Mouse (Mus musculus): ENCODE measurements around the gene Fam234b. TPM values are rescaled to one million over a fixed set of nuclear protein-coding genes. Genes with fewer than 3 reads are reported as not detected.

The Fam234b gene
- 3.2 TPM for polyA plus RNA-seq (2014; fragmentation: Illumina TruSeq; extraction: RNeasy Lipid Tissue Mini Kit (QIAGEN cat#74804); ENCODE audit: insufficient read depth, low read depth, low replicate concordance)

GRCm38 (mm10) chr6:135197921-135198532 is at the start of gene Fam234b, which contains the start of gene Hebp1:
TSS of gene Fam234b (plus strand) at chr6:135197977.
TSS of gene Hebp1 (minus strand) at chr6:135198022.

GRCm38 (mm10) chr6:135254153-135254552 is 56.4 kb downstream of the Fam234b start, which contains the start of gene Gsg1:
TSS of gene Gsg1 (minus strand) at chr6:135254351.

Other genes with a start within 250 kb of the Fam234b start
- 1.5 TPM for gene Apold1, start 216.3 kb upstream of the Fam234b start, polyA plus RNA-seq (2014; fragmentation: Illumina TruSeq; extraction: RNeasy Lipid Tissue Mini Kit (QIAGEN cat#74804); ENCODE audit: insufficient read depth, low read depth, low replicate concordance)
- gene Ddx47, start 186.4 kb upstream of the Fam234b start, polyA plus RNA-seq (2014; fragmentation: Illumina TruSeq; extraction: RNeasy Lipid Tissue Mini Kit (QIAGEN cat#74804); ENCODE audit: insufficient read depth, low read depth, low replicate concordance) = 50.1 TPM
- 320 TPM for gene Gprc5a, start 132.3 kb upstream of the Fam234b start, polyA plus RNA-seq (2014; fragmentation: Illumina TruSeq; extraction: RNeasy Lipid Tissue Mini Kit (QIAGEN cat#74804); ENCODE audit: insufficient read depth, low read depth, low replicate concordance)
- not detected for gene Gprc5d, start 79.7 kb upstream of the Fam234b start, polyA plus RNA-seq (2014; fragmentation: Illumina TruSeq; extraction: RNeasy Lipid Tissue Mini Kit (QIAGEN cat#74804); ENCODE audit: insufficient read depth, low read depth, low replicate concordance)
- gene Hebp1, start within 50 bp of the Fam234b start, polyA plus RNA-seq (2014; fragmentation: Illumina TruSeq; extraction: RNeasy Lipid Tissue Mini Kit (QIAGEN cat#74804); ENCODE audit: insufficient read depth, low read depth, low replicate concordance) = 37.7 TPM
- 0.42 TPM for gene Gsg1, start 56.4 kb downstream of the Fam234b start, polyA plus RNA-seq (2014; fragmentation: Illumina TruSeq; extraction: RNeasy Lipid Tissue Mini Kit (QIAGEN cat#74804); ENCODE audit: insufficient read depth, low read depth, low replicate concordance)
- not detected for gene Pbp2, start 112.4 kb downstream of the Fam234b start, polyA plus RNA-seq (2014; fragmentation: Illumina TruSeq; extraction: RNeasy Lipid Tissue Mini Kit (QIAGEN cat#74804); ENCODE audit: insufficient read depth, low read depth, low replicate concordance)
- 86.9 TPM for gene Emp1, start 164.6 kb downstream of the Fam234b start, polyA plus RNA-seq (2014; fragmentation: Illumina TruSeq; extraction: RNeasy Lipid Tissue Mini Kit (QIAGEN cat#74804); ENCODE audit: insufficient read depth, low read depth, low replicate concordance)

All from lung, adult 10 weeks (tissue).